Mouse (Mus musculus): Measurements from ENCODE around the gene Tmco4.

DNA sequence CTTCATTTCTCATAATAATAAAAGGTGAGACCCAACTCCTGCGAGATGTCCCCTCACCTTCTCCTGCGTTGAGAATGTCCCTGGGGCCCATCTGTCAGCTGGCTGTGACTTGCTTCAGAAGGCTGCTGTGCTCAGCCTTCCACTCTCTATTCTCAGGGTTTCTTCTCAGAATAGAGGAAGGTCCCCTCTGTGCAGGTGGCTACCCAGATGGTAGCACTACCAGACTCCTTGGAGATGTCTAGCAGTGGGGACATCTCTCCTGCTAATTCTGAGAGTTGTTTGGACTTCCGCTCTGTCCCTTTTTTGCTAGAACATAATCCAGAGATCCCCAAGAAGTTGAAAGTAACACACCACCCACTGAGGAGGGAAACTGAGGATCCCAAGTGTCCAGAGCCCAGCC is 62.3 kb downstream of the Tmco4 start:
- TF ChIP-seq CTCF (IDR thresholded peaks at IDR 0.05) (no peak), POLR2A (IDR thresholded peaks at IDR 0.05; ENCODE audit: insufficient read depth, low read depth, low read length) (no peak)
